Mouse (Mus musculus) kidney, adult 2 months (tissue): Measurements from ENCODE around the gene Zap70.

ENCODE experiments used
- CTCF ChIP-seq: fragments of 200-500 bp; conservative IDR thresholded peaks from 2 replicates; pipeline ENCODE4 v1.5.1; 2011; ENCODE audit warnings: low read depth, mild to moderate bottlenecking, control low read depth, low read length, moderate library complexity, mixed read lengths; ENCODE audit not compliant: insufficient read depth, insufficient read length
- POLR2A ChIP-seq: fragments of 200-500 bp; IDR thresholded peaks from one replicate; pipeline ENCODE4 v1.6.1; 2011; ENCODE audit warnings: low read depth, low read length, control low read depth

- TF ChIP-seq CTCF (no peak), POLR2A (no peak)
Observed at GRCm38 (mm10) chr1:36796711-36797110, 35.1 kb downstream of the Zap70 start.
